Mouse (Mus musculus) MEL-GATA-1-ER (cell line): ENCODE measurements around the gene Gpr157.
A peak's percentile ranks its signal among the peaks of the same experiment; 100 is the strongest.
"Not testable (repeated sequence)": the region's sequence is repeated elsewhere in the genome, so short reads cannot be mapped to it uniquely, and the experiment has no call there.

Experiments
- DNase-seq: peaks from one replicate; pipeline ENCODE4 v3.0.0-alpha.2; 2012; ENCODE audit warnings: low read depth; ENCODE audit errors: extremely low read depth

Gpr157 gene

DNA sequence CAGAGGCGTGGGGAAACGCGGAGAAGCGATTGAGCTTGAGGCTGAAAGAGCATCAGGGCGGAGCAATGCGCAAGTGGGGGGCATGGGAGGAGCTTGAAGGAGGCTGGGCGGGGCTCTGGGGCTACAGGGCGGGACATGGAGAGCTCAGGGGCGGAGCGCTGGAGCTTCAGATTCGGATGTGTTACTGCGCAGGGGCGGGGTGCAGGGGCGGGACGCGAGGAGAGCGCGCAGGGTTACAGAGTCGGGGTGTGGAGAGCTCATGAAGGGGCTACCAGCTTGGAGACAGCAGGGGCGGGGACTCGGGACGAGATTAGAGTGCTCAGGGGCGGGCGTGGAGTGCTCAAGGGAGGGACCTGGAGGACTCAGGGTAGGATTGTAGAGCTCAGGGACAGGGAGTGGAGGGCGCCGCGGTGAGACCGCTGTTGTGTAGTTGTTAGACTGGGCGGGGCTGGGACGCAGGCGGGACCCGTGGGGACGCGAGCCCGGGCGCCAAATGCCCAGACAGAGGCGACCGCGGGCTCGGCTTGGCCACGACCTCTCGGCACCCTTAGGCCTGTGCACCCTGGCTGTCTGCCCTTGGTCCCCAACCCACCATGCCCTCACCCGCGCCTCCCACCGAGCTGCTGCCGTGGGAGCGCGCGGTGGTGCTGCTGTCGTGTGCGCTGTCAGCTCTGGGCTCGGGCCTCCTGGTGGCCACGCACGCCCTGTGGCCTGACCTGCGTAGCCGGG lies at the start of gene Gpr157:
TSS of gene Gpr157 (plus strand) at position 205 of the 729 bp plus-strand sequence.
- peak; percentile 93 for DNase-seq

DNA sequence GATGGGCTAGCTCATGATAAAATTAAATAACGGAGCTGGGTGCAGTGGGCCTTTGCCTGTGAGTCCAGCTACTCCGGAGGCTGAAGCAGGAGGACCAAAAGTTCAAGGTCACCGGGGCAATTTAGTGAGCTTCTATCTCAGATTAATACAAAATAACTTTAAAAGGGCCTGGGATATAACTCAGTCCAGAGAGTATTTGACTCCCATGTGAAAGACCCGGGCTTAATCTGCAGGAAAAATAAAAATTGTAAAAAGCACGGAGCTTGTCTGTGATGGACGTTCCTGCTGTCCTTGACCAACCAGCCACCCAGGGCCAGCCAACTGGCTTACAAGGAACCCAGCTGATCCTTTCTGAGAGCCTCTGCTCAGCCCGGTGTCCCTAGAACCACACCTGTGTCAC lies 48.6 kb upstream of the Gpr157 start:
- no peak for DNase-seq

- no peak for DNase-seq
Observed at GRCm38 (mm10) chr4:150040003-150040581, 47.1 kb upstream of the Gpr157 start.

- DNase-seq, result not testable (repeated sequence)
Observed at GRCm38 (mm10) chr4:150040856-150041255, 46.3 kb upstream of the Gpr157 start.

- DNase-seq, result no peak
Observed at GRCm38 (mm10) chr4:150041346-150042110, 45.6 kb upstream of the Gpr157 start.

DNA sequence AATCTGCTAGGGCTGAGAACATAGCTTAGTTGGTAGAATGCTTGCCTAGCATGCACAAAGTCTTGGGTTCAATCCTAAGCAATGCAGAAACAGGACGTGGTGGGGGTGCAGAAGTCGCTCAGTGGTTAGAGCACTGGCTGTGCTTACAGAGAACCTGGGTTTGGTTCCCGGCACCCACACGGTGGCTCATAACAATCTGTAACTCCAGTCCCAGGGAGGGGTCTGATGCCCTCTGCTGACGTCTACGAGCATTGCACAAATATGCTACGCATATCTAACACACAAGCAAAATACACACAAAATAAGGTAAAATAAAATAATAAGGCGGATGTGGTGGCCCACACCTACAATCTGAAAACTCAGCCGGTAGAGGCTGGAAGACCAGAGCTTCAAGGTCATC lies 43.6 kb upstream of the Gpr157 start:
- no peak for DNase-seq

GRCm38 (mm10) chr4:150048038-150048437 lies 39.1 kb upstream of the Gpr157 start:
- no peak for DNase-seq

GRCm38 (mm10) chr4:150048478-150049156 lies 38.5 kb upstream of the Gpr157 start:
- DNase-seq, result no peak

DNA sequence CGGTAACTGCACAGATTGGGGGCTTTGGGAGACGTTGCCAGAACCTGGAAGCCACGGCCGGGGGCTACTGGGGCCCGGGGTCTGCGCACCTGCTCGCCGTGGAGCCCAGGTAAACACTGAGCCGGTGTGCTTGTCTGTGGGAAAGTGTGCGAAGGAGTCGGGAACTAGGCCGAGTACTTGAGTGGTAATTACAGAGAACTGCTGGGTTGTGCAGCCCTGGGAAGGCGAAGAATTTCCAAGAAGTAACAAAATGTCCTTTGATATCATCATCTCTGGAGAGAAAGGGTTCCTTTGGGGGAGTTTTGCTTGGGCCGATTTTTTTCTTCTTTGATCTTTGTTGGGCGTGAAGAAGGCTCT lies 38.0 kb upstream of the Gpr157 start:
- no peak for DNase-seq

- no peak for DNase-seq
Observed at GRCm38 (mm10) chr4:150049564-150050226, 37.5 kb upstream of the Gpr157 start.

DNA sequence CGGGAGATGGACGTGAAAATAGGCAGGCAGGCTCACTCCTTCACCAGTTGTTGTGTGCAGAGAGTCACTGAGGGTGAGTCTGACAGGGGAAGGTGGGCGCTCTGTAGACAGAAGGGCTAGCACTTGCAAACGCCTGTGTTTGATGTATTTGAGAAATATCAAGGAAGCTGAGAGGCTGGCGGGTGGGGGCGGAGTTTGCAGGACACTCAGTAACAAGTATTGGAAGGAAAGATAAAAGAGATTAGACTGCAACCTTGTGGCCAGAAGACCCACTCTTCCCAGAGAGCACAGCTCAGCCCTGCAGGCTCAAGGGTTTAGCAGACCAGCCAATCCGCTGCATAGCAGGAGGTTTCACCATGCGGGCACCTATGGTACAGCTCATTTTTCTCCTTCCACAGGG lies 35.7 kb upstream of the Gpr157 start:
- no peak for DNase-seq

DNA sequence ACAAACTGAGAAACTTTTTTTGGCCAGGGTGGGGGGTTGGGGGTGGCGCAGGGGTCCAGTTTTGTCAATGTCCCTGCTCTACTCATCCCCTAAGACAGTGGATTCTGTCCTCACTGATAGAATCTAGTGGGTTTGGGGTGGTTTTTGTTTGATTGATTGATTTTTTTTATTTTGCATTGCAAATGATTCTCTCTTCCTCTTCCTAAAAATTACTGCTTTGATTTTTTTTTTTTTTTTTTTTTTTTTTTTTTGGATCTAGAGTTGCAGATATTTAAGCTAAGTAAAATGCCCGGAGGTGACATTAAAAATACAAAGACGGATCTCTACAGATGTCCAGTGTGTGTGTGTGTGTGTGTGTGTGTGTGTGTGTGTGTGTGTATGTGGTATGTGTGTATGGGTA lies 34.8 kb upstream of the Gpr157 start:
- DNase-seq, result no peak

- no peak for DNase-seq
Observed at GRCm38 (mm10) chr4:150056171-150056570, 31.0 kb upstream of the Gpr157 start.

- DNase-seq, result no peak
Observed at GRCm38 (mm10) chr4:150057722-150058121, 29.4 kb upstream of the Gpr157 start.

- no peak for DNase-seq
Observed at GRCm38 (mm10) chr4:150059841-150060468, 27.2 kb upstream of the Gpr157 start.

- DNase-seq, result no peak
Observed at GRCm38 (mm10) chr4:150060469-150061170, 26.5 kb upstream of the Gpr157 start.

GRCm38 (mm10) chr4:150061432-150062225 lies 25.5 kb upstream of the Gpr157 start:
- DNase-seq, result no peak

GRCm38 (mm10) chr4:150066706-150067323 lies 20.4 kb upstream of the Gpr157 start:
- peak; percentile 50 for DNase-seq

DNA sequence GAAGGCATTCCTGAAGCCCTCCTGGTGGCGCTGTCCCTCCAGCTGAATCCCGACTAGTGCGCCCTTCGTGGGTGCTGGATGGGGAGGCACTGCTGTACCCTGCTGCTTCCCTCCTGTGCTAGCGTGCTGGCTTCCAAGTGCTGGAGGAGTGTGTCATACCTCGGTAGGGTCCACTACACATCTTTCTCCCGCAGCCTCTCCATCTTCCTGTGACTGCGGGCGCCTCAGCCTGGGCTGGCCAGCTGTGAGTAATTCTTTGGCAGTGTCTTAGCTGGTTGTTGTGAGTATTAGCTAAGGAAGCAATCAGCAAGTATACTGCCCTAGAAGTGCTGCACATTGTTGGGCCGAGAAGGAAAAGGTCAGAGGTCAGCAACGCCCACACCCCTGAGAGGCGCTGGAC lies 18.9 kb upstream of the Gpr157 start:
- no peak for DNase-seq
